Mouse (Mus musculus): Measurements from ENCODE around the gene Tmem205. TPM values are rescaled to one million over a fixed set of nuclear protein-coding genes. Genes with fewer than 3 reads are reported as not detected.

Gene Tmem205
- not detected for polyA plus RNA-seq (2017; shearing (Covaris generic))

GRCm38 (mm10) chr9:21927208-21927753 is at the start of gene Tmem205, which contains the start of gene Ccdc159:
TSS of gene Tmem205 (minus strand) at chr9:21927556.
TSS of gene Ccdc159 (plus strand) at chr9:21927471.

GRCm38 (mm10) chr9:21963417-21963816 is 36.1 kb upstream of the Tmem205 start, which contains the start of gene Epor:
TSS of gene Epor (minus strand) at chr9:21963506.

GRCm38 (mm10) chr9:21955570-21956281 is 28.4 kb upstream of the Tmem205 start, which contains the start of gene Swsap1:
TSS of gene Swsap1 (plus strand) at chr9:21955755.

GRCm38 (mm10) chr9:21936692-21937570 is 9.6 kb upstream of the Tmem205 start, which contains the start of gene Plppr2:
TSS of gene Plppr2 (plus strand) at chr9:21937033.

GRCm38 (mm10) chr9:21918035-21918592 is 9.2 kb downstream of the Tmem205 start, which contains the start of gene Rab3d:
TSS of gene Rab3d (minus strand) at chr9:21918192.

Other genes starting within 250 kb of the Tmem205 start
- 41.1 TPM for gene Ldlr, start 204.1 kb downstream of the Tmem205 start, polyA plus RNA-seq (2017; shearing (Covaris generic))
- 0.77 TPM for gene Spc24, start 167.3 kb downstream of the Tmem205 start, polyA plus RNA-seq (2017; shearing (Covaris generic))
- 0.06 TPM for gene Kank2, start 128.8 kb downstream of the Tmem205 start, polyA plus RNA-seq (2017; shearing (Covaris generic))
- not detected for gene Angptl8, start 92.0 kb downstream of the Tmem205 start, polyA plus RNA-seq (2017; shearing (Covaris generic))
- gene Dock6, start 74.9 kb downstream of the Tmem205 start, polyA plus RNA-seq (2017; shearing (Covaris generic)): 1.3 TPM
- gene Rab3d, start 9.4 kb downstream of the Tmem205 start, polyA plus RNA-seq (2017; shearing (Covaris generic)): 9.3 TPM
- gene Ccdc159, start 85 bp downstream of the Tmem205 start, polyA plus RNA-seq (2017; shearing (Covaris generic)): not detected
- 0.40 TPM for gene Plppr2, start 9.5 kb upstream of the Tmem205 start, polyA plus RNA-seq (2017; shearing (Covaris generic))
- gene Swsap1, start 28.2 kb upstream of the Tmem205 start, polyA plus RNA-seq (2017; shearing (Covaris generic)): 5.6 TPM
- not detected for gene Epor, start 36.0 kb upstream of the Tmem205 start, polyA plus RNA-seq (2017; shearing (Covaris generic))
- not detected for gene Rgl3, start 61.9 kb upstream of the Tmem205 start, polyA plus RNA-seq (2017; shearing (Covaris generic))
- not detected for gene Ccdc151, start 75.1 kb upstream of the Tmem205 start, polyA plus RNA-seq (2017; shearing (Covaris generic))
- gene Prkcsh, start 75.2 kb upstream of the Tmem205 start, polyA plus RNA-seq (2017; shearing (Covaris generic)): 65.6 TPM
- gene Elavl3, start 124.5 kb upstream of the Tmem205 start, polyA plus RNA-seq (2017; shearing (Covaris generic)): not detected
- not detected for gene Gm49318, start 143.7 kb upstream of the Tmem205 start, polyA plus RNA-seq (2017; shearing (Covaris generic))
- gene Zfp653, start 143.8 kb upstream of the Tmem205 start, polyA plus RNA-seq (2017; shearing (Covaris generic)): 32.1 TPM
- 39.9 TPM for gene Ecsit, start 157.9 kb upstream of the Tmem205 start, polyA plus RNA-seq (2017; shearing (Covaris generic))
- not detected for gene Cnn1, start 171.7 kb upstream of the Tmem205 start, polyA plus RNA-seq (2017; shearing (Covaris generic))
- 22.8 TPM for gene Elof1, start 189.6 kb upstream of the Tmem205 start, polyA plus RNA-seq (2017; shearing (Covaris generic))
- 256 TPM for gene Acp5, start 208.2 kb upstream of the Tmem205 start, polyA plus RNA-seq (2017; shearing (Covaris generic))
- 14.0 TPM for gene Pigyl, start 229.3 kb upstream of the Tmem205 start, polyA plus RNA-seq (2017; shearing (Covaris generic))

All from naive thymus-derived CD4-positive, alpha-beta T cell, adult 5 months (primary cell).